Mouse (Mus musculus): Measurements from ENCODE around the gene Olfr657. TPM values are rescaled to one million over a fixed set of nuclear protein-coding genes. Genes with fewer than 3 reads are reported as not detected.

Gene Olfr657
- not detected for total RNA-seq (2021)
- polyA plus RNA-seq (2012; rRNA removed), result not detected in 2 replicates
- long read RNA-seq, result 0 reads

DNA sequence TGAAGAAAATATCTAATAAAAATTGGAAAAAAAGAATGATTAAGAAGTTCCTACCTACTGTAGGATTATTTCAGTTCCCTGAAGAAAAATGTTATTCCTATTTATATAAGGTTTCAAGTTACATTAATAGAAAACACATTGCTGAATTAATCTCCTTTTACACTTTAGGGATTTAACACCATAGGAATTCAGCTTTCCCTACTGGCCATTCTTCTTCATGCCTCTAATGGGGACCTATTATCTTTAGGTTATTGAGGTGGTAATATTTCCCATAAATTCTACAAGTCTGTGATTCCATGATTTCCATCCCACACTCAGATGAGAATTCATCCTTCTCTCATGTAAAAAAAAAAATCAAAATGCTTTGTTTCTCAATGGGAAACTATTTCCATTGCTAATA lies at the start of gene Olfr657:
Gene Olfr657, plus strand, starts transcription at position 301 of the 400 bp plus-strand sequence.
- no peak for DNase-seq

DNA sequence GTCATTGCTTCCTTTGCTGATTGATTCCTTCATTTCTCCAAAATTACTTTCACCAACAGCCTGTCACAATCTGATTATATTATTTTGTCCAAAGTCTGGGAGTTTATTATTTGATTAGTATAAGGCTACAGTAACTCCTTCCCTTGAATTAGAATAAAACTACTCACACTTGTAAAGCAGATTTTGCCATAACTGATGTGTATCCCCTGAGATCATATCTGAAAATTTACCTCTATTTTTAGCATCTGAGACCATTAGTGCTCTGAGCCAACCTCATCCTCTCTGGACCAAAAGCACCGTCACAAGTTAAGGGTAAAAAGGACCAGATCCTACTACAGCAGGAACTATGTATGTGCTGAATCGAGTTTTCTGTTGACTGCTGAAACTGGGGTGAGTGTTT lies 47.6 kb upstream of the Olfr657 start, which contains the start of gene Olfr653:
Gene Olfr653, plus strand, starts transcription at position 301 of the 400 bp plus-strand sequence.
- no peak for DNase-seq

DNA sequence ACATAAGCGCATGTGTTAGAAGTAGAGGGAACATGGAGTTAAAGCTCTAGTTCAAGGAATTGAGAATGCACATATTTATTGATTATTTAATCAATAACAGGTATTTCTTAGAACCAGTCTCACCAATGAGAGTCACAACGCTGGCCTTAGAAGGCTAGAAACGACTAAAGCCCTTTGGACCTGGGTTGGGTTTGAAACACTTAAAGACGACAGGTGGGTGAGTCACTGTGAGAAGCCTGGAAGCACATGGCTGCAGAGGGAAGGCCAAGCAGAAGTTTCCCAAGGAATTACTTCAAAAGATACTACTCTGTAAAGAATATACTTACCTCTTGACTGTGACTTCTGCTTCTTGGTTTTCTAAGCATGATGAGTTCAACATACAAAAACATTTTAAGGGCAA lies 43.7 kb upstream of the Olfr657 start:
- DNase-seq, result no peak

DNA sequence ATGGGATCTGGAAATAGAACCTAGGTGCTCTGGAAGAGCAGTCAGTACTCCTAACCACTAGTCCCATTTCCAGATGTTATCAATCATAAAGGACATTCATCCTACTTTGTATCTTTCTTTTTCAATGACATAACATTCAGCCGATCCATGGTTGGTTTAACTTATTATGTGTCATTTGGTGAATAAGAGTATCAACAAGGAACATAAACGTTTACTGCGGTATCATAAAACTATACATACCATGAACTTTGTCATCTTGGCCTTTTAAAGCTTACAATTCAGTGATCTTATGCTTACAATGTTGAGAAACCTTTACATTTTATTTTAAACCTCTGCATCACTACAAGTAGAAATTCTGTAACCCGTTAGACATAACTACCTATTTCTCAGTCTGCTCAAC lies 43.2 kb upstream of the Olfr657 start:
- no peak for DNase-seq

DNA sequence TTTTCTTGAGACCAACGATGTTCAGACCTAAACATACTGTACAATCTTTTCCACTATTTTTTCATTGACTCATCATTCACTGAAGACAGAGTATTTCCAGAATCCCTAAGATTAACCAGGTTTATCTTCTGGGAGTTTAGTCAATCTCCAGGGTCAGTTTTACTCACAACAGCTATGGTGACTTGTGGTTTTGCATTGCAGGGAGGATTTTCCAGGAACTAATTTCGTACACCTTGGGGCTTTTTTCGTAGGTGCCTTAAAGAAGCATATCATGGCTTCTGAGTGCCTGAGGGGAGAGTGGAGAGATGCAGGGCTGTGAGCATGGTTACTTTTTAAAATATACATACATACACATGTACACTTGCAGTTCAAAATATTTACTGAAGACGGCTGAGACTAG lies 37.9 kb upstream of the Olfr657 start, which contains the start of gene Olfr654:
Gene Olfr654, plus strand, starts transcription at position 301 of the 400 bp plus-strand sequence.
- no peak for DNase-seq

DNA sequence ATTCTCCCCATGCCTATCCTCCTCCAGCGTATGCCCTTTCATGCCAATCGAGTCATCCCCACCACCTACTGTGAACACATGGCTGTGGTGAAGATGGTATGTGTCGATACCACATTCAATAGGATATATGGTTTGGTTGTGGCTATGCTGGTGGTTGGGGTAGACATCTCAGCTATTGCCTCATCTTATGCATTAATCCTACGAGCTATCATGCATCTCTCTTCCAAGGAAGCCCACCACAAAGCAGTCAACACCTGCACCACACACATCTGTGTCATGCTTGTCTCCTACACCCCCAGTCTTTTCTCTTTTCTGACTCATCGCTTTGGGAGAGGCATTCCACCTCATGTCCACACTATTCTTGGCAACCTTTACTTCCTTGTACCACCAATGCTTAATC lies 36.3 kb upstream of the Olfr657 start:
- no peak for DNase-seq

DNA sequence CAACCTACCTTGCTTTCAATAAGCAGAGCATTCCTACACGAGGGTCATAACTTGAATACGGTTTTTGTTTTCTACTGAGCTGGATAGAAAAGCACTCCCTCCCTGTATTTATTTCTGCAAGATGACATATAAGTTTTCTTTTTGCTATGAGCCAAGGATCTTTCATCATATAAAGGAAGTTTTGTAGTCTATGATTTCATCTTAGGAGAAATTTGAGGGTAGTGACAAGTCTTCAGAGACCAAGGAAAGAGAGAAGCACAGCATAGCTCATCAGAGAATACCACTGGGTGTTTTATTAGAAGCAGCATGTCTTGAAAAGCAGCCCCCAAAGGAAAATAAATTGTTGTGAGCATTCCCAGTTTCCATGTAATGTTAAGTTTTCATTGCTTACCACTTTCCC lies 22.9 kb upstream of the Olfr657 start, which contains the start of gene Olfr655:
Gene Olfr655, minus strand, starts transcription at position 101 of the 400 bp plus-strand sequence.
- no peak for DNase-seq

DNA sequence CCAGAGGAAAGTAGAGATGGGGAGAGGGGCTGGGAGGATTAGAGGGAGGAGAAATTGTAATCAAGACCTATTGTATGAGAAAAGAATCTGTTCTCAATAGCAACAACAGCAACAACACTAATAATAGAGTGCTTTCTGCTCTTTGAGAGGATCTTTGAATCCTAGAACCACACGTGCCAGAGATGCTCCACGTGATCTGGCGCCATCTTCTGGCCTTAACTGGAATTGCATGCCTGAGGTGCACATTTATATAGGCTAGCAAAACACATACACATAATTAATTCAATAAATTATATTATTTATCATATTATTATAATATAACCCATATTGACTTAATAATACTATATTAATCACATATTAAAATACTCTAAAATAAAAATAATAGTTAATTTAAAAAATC lies 21.4 kb upstream of the Olfr657 start:
- peak; percentile 21 for DNase-seq

DNA sequence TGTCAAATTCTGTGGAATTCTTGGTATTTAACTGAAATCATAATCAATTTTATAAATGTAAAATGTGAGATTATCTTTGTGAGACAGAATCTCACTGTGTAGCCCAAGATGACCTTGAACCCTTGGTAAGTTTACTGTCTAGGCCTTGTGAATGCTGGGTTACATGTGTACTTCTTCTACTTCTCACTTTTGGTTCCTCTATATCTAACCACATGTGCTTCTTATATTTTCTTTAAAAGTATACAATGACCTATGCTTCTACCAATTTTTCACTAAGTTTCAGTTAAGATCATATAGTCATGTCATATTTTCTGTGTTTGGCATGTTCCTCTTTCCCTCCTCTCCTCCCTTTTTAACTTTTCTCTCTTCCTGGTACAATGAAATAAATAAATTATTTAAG lies 19.9 kb upstream of the Olfr657 start:
- no peak for DNase-seq

DNA sequence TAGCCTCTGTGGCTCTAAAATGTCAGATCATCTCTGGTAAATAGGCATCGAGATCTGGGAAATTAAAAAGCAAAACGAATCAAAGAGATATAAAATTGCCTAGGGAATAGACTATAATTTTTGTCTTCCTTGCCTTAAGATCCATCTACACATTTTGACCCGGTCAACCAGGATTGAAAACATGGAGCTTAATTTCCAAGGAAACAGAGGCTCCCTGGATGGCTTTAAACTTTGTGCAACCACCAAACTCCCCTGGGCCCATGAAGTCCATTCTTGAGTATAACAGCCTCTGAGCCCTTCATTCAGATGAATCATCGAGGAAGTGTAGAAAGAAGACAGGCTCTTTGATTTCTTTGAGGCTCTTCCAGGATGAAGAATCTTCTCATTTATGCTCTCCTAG lies 10.9 kb upstream of the Olfr657 start, which contains the start of gene Olfr656:
Gene Olfr656, plus strand, starts transcription at position 301 of the 400 bp plus-strand sequence.
- DNase-seq, result no peak

DNA sequence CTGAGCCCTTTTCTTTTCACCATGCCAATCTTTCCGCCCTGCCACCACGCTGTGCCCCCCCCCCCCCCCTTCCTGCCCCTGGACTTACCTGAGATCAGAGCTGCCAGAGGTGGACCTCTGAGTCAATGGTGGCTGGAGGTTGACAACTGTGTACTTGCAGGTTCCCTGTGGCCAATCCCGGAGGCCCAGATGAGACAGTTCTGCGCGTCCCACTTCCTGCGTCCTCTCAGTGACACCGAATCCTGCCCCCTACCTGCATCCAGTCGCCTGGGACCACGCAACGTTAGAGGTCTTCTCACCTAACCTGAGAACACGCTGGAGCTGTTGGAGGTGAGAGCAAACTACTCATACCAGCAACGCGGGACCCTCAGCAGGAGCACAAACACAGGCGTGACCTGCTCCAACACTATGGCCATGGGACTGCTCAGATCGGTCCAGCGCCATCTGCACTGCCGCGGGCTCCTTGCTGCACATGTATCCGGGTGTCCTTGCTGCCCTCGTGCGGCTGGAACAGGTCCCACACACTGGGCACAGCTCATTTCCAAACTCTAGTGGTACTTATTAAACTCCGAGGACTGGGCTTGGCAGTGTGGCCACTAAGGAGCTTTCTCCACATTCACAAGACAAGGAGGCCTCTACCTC lies 22.4 kb downstream of the Olfr657 start, which contains the start of gene Olfr658:
Gene Olfr658, minus strand, starts transcription at position 465 of the 642 bp plus-strand sequence.
- peak; percentile 41 for DNase-seq

DNA sequence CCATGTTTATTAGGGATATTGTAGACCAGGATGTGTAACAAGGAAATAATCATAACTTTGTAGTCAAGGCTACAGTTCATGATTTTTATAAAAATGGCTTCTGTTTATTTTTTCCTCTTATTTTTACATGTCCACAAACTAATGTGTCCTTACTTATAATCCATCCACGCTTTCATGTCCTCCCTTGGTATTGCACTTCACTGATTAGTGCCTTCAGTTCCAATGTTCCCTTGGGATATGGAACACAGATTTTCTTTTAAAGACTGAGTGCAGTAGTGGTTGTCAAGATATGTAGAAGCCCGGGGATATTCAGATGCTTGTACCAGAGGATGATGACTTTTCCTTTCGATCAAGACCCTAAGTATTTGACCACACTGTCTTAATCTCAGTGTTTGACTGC lies 41.9 kb downstream of the Olfr657 start, which contains the start of gene Olfr659:
Gene Olfr659, plus strand, starts transcription at position 301 of the 400 bp plus-strand sequence.
- no peak for DNase-seq

DNA sequence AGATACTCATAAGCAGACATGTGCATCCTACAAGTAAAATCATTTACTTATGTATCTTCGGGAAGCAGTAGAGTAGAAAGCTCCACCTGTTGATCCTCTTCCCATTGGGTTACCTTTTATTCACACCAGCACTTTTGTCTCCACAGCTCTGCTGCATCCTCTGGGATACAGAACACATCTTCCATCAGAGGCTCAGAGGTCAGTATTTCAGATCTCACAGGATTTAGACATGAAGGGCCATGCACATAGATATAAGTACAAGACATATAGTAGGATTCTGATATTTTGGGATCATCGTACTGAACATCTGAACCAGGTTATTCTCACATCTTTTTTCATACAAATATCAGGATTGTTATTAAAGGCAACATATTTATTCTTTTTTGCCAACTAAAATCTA lies 61.6 kb downstream of the Olfr657 start, which contains the start of gene Olfr661:
Gene Olfr661, plus strand, starts transcription at position 301 of the 400 bp plus-strand sequence.
- no peak for DNase-seq

Other genes with a start within 250 kb of the Olfr657 start
- gene Trim30c, start 224.0 kb upstream of the Olfr657 start, total RNA-seq (2021), result not detected
- gene Trim30c, start 224.0 kb upstream of the Olfr657 start, polyA plus RNA-seq (2012; rRNA removed), result not detected in 2 replicates
- gene Trim30a, start 159.6 kb upstream of the Olfr657 start, total RNA-seq (2021), result 1 to 10 TPM; 5.1 to 6.6 TPM
- 2.1 and 2.8 TPM in 2 replicates for gene Trim30a, start 159.6 kb upstream of the Olfr657 start, polyA plus RNA-seq (2012; rRNA removed)
- gene Trim30d, start 116.9 kb upstream of the Olfr657 start, total RNA-seq (2021), result 1 to 10 TPM; 5.9 TPM
- gene Trim30d, start 116.9 kb upstream of the Olfr657 start, polyA plus RNA-seq (2012; rRNA removed), result 1.8 and 2.4 TPM in 2 replicates
- not detected for gene Olfr651, start 74.7 kb upstream of the Olfr657 start, total RNA-seq (2021)
- gene Olfr651, start 74.7 kb upstream of the Olfr657 start, polyA plus RNA-seq (2012; rRNA removed), result not detected in 2 replicates
- gene Olfr652, start 63.9 kb upstream of the Olfr657 start, total RNA-seq (2021), result not detected
- not detected in 2 replicates for gene Olfr652, start 63.9 kb upstream of the Olfr657 start, polyA plus RNA-seq (2012; rRNA removed)
- not detected for gene Olfr653, start 47.5 kb upstream of the Olfr657 start, total RNA-seq (2021)
- not detected in 2 replicates for gene Olfr653, start 47.5 kb upstream of the Olfr657 start, polyA plus RNA-seq (2012; rRNA removed)
- gene Olfr654, start 37.8 kb upstream of the Olfr657 start, total RNA-seq (2021), result not detected
- not detected in 2 replicates for gene Olfr654, start 37.8 kb upstream of the Olfr657 start, polyA plus RNA-seq (2012; rRNA removed)
- gene Olfr655, start 23.0 kb upstream of the Olfr657 start, total RNA-seq (2021), result not detected
- not detected in 2 replicates for gene Olfr655, start 23.0 kb upstream of the Olfr657 start, polyA plus RNA-seq (2012; rRNA removed)
- gene Olfr656, start 10.8 kb upstream of the Olfr657 start, total RNA-seq (2021), result not detected
- not detected in 2 replicates for gene Olfr656, start 10.8 kb upstream of the Olfr657 start, polyA plus RNA-seq (2012; rRNA removed)
- not detected for gene Olfr658, start 22.5 kb downstream of the Olfr657 start, total RNA-seq (2021)
- not detected in 2 replicates for gene Olfr658, start 22.5 kb downstream of the Olfr657 start, polyA plus RNA-seq (2012; rRNA removed)
- gene Olfr659, start 42.0 kb downstream of the Olfr657 start, total RNA-seq (2021), result not detected
- not detected in 2 replicates for gene Olfr659, start 42.0 kb downstream of the Olfr657 start, polyA plus RNA-seq (2012; rRNA removed)
- not detected for gene Olfr661, start 61.7 kb downstream of the Olfr657 start, total RNA-seq (2021)
- gene Olfr661, start 61.7 kb downstream of the Olfr657 start, polyA plus RNA-seq (2012; rRNA removed), result not detected in 2 replicates
- gene Usp17le, start 152.7 kb downstream of the Olfr657 start, total RNA-seq (2021), result not detected
- not detected in 2 replicates for gene Usp17le, start 152.7 kb downstream of the Olfr657 start, polyA plus RNA-seq (2012; rRNA removed)
- gene Usp17lb, start 217.8 kb downstream of the Olfr657 start, total RNA-seq (2021), result under 1 TPM in 1 of 2 experiments, not detected in 1; 0.37 TPM
- not detected in 2 replicates for gene Usp17lb, start 217.8 kb downstream of the Olfr657 start, polyA plus RNA-seq (2012; rRNA removed)
- gene Usp17la, start 232.2 kb downstream of the Olfr657 start, total RNA-seq (2021), result not detected
- not detected in 2 replicates for gene Usp17la, start 232.2 kb downstream of the Olfr657 start, polyA plus RNA-seq (2012; rRNA removed)